Mouse (Mus musculus) cerebellum, adult 2 months (tissue): ENCODE data around the gene Zfp385c. TPM values are rescaled to one million over a fixed set of nuclear protein-coding genes. Genes with fewer than 3 reads are reported as not detected.
"Not testable (repeated sequence)": the region's sequence is repeated elsewhere in the genome, so short reads cannot be mapped to it uniquely, and the experiment has no call there.

Experiments used
- DNase-seq, 2 experiments: peaks; one replicate each; pipeline ENCODE4 v3.0.0; 2021
- H3K27ac ChIP-seq: fragments of 200-500 bp; 2 replicates; pipeline ENCODE4 v1.5.1; 2012; ENCODE audit warnings: low read length, control low read depth, inconsistent platforms; ENCODE audit not compliant: insufficient read depth
- H3K27me3 ChIP-seq: fragments of 200-500 bp; 2 replicates; pipeline ENCODE4 v1.6.1; 2012; ENCODE audit warnings: inconsistent platforms, mild to moderate bottlenecking, low read length, moderate library complexity; ENCODE audit not compliant: control insufficient read depth, insufficient read depth
- H3K4me1 ChIP-seq: fragments of 200-500 bp; 2 replicates; pipeline ENCODE4 v1.6.1; 2011; ENCODE audit warnings: low read length; ENCODE audit not compliant: control insufficient read depth, insufficient read depth
- H3K4me3 ChIP-seq: fragments of 200-500 bp; replicated peaks from 2 replicates; pipeline ENCODE3; 2011; ENCODE audit warnings: mild to moderate bottlenecking, low read depth, low read length, control low read depth; ENCODE audit not compliant: insufficient read depth
- CTCF ChIP-seq: fragments of 200-500 bp; IDR thresholded peaks from 2 replicates; pipeline ENCODE4 v1.5.1; 2011; ENCODE audit warnings: low read depth, mild to moderate bottlenecking, control low read depth, low read length, moderate library complexity, borderline replicate concordance; ENCODE audit not compliant: insufficient read depth
- POLR2A ChIP-seq: fragments of 200-500 bp; IDR thresholded peaks from 2 replicates; pipeline ENCODE4 v1.6.1; 2011; ENCODE audit warnings: low read length, control low read depth, borderline replicate concordance; ENCODE audit not compliant: insufficient read depth
- WGBS: fragments of 180-500 bp; shearing (Covaris S2); methylation state at CpG from one replicate; pipeline ENCODE4 v1.1.7; 2018; 5-methylcytosine and 5-hydroxymethylcytosine counted together
- polyA plus RNA-seq: library from polyadenylated mRNA; depleted of rRNA; stranded (reverse); fragments of >200 nt; gene quantifications from 2 replicates; pipeline ENCODE4 v1.2.3, GENCODE M21; 2012

Gene Zfp385c
- polyA plus RNA-seq, 1 experiment, result 56.5 TPM

DNA sequence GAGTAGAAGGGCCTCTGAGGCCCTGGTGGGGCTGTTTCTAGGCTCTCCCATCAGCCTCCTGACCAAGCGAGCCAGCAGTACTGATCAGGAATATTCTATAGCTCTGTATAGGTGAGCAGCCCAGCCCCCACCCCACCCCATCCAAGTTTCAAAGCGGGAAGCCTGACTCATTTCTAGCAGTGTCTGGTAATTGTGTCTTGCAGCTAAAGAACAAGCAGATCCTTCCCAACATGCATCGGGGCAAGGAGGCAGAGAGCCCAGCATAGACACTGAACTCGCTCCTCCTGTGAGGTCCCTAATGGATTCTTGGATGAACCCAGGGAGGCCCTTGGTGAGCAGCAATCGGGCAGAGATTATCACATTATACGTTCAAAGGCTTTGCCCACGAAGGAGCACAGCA, 14.4 kb downstream of the Zfp385c start:
- Histone ChIP-seq H3K27ac (no peak overlapping the region), H3K4me3 (no peak overlapping the region), H3K4me1 (peaks cover 3% of the 10 kb centered on the region; the same call in 1 of the 2 replicates), H3K27me3 (no peaks in the 10 kb centered on the region)
- DNase-seq, result no peak
- TF ChIP-seq CTCF (no peak), POLR2A (no peak)
- WGBS, result 55% methylated on average over 7 of the region's 7 CpGs

- 8% methylated on average over 23 of the region's 23 CpGs for WGBS
- Histone ChIP-seq H3K27ac (no peak overlapping the region), H3K4me3 (no peak overlapping the region), H3K4me1 (peaks cover 3% of the 10 kb centered on the region; the same call in 1 of the 2 replicates), H3K27me3 (no peaks in the 10 kb centered on the region)
- no peak for TF ChIP-seq CTCF
- no peak for TF ChIP-seq POLR2A
- DNase-seq, result peak; percentile 31 to 34
Observed at GRCm38 (mm10) chr11:100673169-100673568, 19.1 kb downstream of the Zfp385c start.

DNA sequence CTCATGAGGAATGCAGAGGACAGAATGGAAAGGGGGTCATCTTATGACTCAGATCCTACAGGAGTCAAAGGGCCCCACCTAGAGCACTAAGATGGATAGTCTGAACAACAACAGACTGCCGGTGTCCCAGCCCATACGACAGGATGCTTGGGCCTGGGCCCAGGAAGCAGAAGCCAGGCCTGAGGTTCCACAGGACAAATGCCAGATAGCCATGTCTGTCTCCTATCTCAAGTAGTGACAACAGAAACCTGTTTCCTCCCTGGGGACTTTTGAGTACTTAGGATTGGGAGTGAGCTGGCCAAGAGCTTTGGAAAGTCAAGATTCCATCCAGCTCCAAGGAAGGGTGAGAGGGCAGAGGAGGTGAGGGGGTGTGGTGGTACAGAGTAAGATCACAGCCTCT, 20.3 kb downstream of the Zfp385c start:
- Histone ChIP-seq H3K27me3 (no peaks in the 10 kb centered on the region), H3K4me1 (peaks cover 3% of the 10 kb centered on the region; the same call in 1 of the 2 replicates), H3K27ac (no peak overlapping the region), H3K4me3 (no peak overlapping the region)
- peak in 1 of 2 experiments; percentile 25 for DNase-seq
- TF ChIP-seq CTCF (no peak), POLR2A (no peak)
- 22% methylated on average over 2 of the region's 2 CpGs for WGBS

DNA sequence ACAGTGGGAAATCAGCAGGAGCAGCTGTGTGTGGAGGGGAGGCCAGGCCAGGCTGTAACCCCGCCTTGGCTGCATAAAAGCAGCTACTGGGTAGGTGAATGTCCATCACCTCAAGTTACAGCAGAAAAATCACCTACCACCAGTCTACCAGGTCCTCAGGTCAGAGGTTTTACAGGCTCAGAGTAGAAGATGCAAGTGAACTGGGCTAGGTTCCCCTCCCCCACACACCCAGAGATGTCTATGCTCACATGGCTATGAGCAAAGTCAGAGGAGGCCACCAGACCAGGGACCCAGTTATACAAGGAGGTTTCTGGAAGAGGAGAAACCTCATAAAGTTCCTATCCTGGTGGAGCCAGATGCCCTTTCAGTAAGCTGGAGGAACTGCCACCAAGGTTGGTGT, 21.2 kb downstream of the Zfp385c start:
- H3K27ac ChIP-seq, result no peak overlapping the region
- peaks cover 3% of the 10 kb centered on the region; the same call in 1 of the 2 replicates for H3K4me1 ChIP-seq
- DNase-seq, result no peak
- WGBS, result 83% methylated on average over 1 of the region's 1 CpGs
- no peaks in the 10 kb centered on the region for H3K27me3 ChIP-seq
- no peak overlapping the region for H3K4me3 ChIP-seq
- no peak for TF ChIP-seq POLR2A
- no peak for TF ChIP-seq CTCF

- Histone ChIP-seq H3K4me1 (no peaks in the 10 kb centered on the region), H3K27ac (no peak overlapping the region), H3K27me3 (no peaks in the 10 kb centered on the region), H3K4me3 (no peak overlapping the region)
- WGBS, result 67% methylated on average over 10 of the region's 10 CpGs
- DNase-seq, result no peak
- TF ChIP-seq POLR2A (no peak), CTCF (no peak)
Observed at GRCm38 (mm10) chr11:100659806-100660205, 32.4 kb downstream of the Zfp385c start.

DNA sequence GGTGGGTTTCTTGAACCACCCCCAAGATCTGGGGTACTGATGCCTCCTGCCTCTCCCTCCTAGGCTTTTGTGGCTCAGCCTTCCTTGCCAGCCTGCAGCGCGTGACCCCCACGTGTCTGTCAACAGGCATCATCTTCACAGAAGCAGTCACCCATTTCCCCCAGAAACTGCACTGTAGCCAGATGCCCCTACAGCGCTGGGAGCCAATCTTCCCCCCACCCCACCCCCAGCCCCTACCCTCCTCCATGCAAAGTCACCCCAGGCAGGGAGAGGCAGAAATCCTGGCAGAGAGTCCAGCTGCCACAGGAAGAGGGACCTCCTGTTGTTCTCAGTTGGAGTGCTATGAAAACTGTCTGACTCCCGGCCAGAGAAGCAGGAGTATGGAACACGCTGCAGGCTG, 35.8 kb downstream of the Zfp385c start:
- peak; percentile 21 to 26 for DNase-seq
- WGBS, result 1% methylated on average over 6 of the region's 6 CpGs
- no peak for TF ChIP-seq POLR2A
- no peak for TF ChIP-seq CTCF
- Histone ChIP-seq H3K27me3 (no peaks in the 10 kb centered on the region), H3K27ac (no peak overlapping the region), H3K4me1 (no peaks in the 10 kb centered on the region), H3K4me3 (no peak overlapping the region)

DNA sequence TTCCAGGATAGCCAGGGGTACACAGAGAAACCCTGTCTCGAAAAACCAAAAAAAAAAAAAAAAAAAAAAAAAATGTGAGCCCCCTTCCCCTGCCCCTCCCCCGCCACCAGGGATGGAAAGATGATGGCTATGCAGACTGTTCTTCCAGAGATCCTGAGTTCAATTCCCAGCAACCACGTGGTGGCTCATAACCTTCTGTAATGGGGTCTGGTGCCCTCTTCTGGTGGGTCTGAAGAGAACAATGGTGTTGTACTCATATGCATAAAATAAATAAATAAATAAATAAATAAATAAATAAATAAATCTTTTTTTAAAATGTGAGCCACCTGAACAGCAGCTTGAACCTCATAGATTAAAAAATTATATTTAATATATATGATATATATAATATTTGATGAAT, 36.7 kb downstream of the Zfp385c start:
- H3K27me3 ChIP-seq, DNase-seq, H3K4me1 ChIP-seq, H3K27ac ChIP-seq, H3K4me3 ChIP-seq: not testable (repeated sequence)
- 46% methylated on average over 3 of the region's 3 CpGs for WGBS
- TF ChIP-seq CTCF, result peak; percentile 9; the same call in 1 of the 2 replicates

- H3K27ac ChIP-seq, result no peak overlapping the region
- H3K27me3 ChIP-seq, result no peaks in the 10 kb centered on the region
- no peak for DNase-seq
- no peak overlapping the region for H3K4me3 ChIP-seq
- 31% methylated on average over 3 of the region's 3 CpGs for WGBS
- H3K4me1 ChIP-seq, result no peaks in the 10 kb centered on the region
- TF ChIP-seq POLR2A, result no peak
- TF ChIP-seq CTCF, result no peak
Observed at GRCm38 (mm10) chr11:100651748-100652147, 40.5 kb downstream of the Zfp385c start.

DNA sequence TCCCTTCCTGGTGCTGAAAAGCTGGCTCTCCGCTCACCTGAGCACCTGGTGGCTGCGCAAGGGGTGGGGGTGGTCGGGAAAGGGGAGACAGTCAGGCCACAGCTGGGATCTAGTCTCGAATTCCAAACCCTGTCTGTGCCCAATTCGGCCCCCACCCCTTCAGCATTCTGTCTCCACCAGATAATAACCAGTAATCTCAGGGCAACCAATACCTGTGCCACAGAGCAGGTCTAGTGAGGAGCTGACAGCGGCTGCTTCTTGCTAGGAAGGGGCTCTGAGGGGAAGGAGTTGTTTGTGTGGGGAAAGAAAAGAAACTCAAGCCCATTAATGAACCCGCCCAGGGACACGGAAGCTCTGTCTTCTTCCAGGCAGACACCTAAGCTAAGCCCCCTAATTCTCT, 41.0 kb downstream of the Zfp385c start:
- Histone ChIP-seq H3K27ac (no peak overlapping the region), H3K4me3 (no peak overlapping the region), H3K27me3 (no peaks in the 10 kb centered on the region), H3K4me1 (no peaks in the 10 kb centered on the region)
- no peak for DNase-seq
- 48% methylated on average over 8 of the region's 8 CpGs for WGBS
- TF ChIP-seq POLR2A, result no peak
- TF ChIP-seq CTCF, result no peak

DNA sequence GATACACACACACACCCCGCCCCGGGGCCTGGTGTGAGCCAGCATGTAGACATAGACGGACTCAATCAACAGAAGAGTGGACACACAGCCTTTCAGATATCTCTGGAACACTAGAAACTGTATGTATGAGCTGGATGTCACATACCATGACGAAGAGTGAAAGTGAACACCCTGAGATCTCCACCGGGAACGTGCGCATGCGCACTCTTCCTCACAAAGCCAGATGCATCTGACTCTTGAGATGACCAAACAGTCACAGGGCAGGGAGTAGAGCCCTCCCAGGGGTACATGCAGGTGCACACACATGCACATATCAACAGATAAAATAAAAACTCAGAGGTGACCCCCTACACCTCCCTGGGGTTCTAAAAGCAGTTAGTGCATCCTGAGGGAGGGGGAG, 43.9 kb downstream of the Zfp385c start:
- DNase-seq, result no peak
- 88% methylated on average over 8 of the region's 8 CpGs for WGBS
- TF ChIP-seq CTCF (no peak), POLR2A (no peak)

More for the DNA sequence above, 43.9 kb downstream of the Zfp385c start:
- Histone ChIP-seq H3K4me3 (no peak overlapping the region), H3K27ac (no peak overlapping the region), H3K4me1 (no peaks in the 10 kb centered on the region), H3K27me3 (no peaks in the 10 kb centered on the region)
